Mouse (Mus musculus): ENCODE measurements at regions not wholly inside any gene's neighbourhood (a gene's known extent, or its start where the extent isn't known, plus 50 kb on each side); places are given as distances from the start of the nearest gene placed in this dataset.
A peak's percentile ranks its signal among the peaks of the same experiment; 100 is the strongest.

DNA sequence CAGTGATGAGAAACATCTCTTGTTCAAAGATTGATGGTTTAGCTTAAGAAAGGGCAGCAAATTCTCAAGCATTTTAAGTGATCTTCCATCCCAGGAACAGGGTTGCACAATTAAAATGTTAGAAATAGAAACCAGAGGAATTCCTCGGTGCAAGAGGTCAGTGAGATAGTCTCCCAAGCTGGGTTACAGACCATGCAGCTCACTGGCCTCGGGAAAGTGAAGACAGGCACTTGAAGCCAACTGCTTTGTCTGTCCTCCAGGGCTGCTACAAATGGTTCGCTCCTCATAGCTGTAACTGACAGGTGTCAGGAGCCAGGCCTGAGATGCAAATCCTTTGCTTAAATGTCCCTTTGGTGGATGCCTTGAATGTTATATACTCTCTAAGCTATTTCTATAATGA is 306.2 kb upstream of the Jag1 start:
- H3K9me3 ChIP-seq, result no peaks in the 10 kb centered on the region
- H3K27me3 ChIP-seq, result no peaks in the 10 kb centered on the region
- H3K27ac ChIP-seq (replicated peaks), result no peak overlapping the region
- no peak for ATAC-seq (ENCODE audit: low FRiP score, low read depth)
- H3K36me3 ChIP-seq, result no peaks in the 10 kb centered on the region
- WGBS, result 71% methylated on average over 3 of the region's 3 CpGs
- no peak overlapping the region for H3K4me2 ChIP-seq
- no peak overlapping the region for H3K4me3 ChIP-seq
- H3K9ac ChIP-seq, result no peak overlapping the region
- no peaks in the 10 kb centered on the region for H3K4me1 ChIP-seq (replicated peaks)

- no peak for ATAC-seq (ENCODE audit: low FRiP score, low read depth)
- Histone ChIP-seq H3K27ac (replicated peaks) (no peak overlapping the region), H3K4me1 (replicated peaks) (no peaks in the 10 kb centered on the region), H3K9ac (no peak overlapping the region), H3K4me3 (no peak overlapping the region), H3K36me3 (no peaks in the 10 kb centered on the region), H3K4me2 (no peak overlapping the region), H3K27me3 (no peaks in the 10 kb centered on the region), H3K9me3 (no peaks in the 10 kb centered on the region)
- 75% methylated on average over 4 of the region's 4 CpGs for WGBS
Measured at GRCm38 (mm10) chr2:137419678-137420077, 303.2 kb upstream of the Jag1 start.

DNA sequence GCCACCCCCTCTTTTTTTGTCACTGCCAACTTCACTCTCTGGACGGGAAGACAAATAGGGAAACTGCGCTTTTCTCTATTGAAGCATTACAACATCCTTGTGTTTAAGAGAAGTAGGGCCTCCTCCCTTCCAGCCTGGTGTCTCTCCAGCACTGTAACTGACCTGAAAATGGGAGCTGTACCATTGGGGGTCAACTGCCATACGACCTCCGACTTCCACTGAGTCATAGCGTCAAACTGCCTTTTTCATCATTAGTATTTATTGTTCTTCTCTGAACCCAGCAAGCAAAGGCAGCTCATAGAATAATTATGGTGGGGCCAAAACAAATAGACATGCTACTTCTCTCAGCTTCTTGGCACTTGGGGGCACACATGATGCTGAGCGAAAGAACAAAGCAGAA is 301.2 kb upstream of the Jag1 start:
- H3K9me3 ChIP-seq, result no peaks in the 10 kb centered on the region
- no peak overlapping the region for H3K4me2 ChIP-seq
- H3K36me3 ChIP-seq, result no peaks in the 10 kb centered on the region
- no peaks in the 10 kb centered on the region for H3K4me1 ChIP-seq (replicated peaks)
- H3K9ac ChIP-seq, result no peak overlapping the region
- no peaks in the 10 kb centered on the region for H3K27me3 ChIP-seq
- no peak overlapping the region for H3K27ac ChIP-seq (replicated peaks)
- ATAC-seq (ENCODE audit: low FRiP score, low read depth), result no peak
- WGBS, result 81% methylated on average over 6 of the region's 6 CpGs
- no peak overlapping the region for H3K4me3 ChIP-seq

DNA sequence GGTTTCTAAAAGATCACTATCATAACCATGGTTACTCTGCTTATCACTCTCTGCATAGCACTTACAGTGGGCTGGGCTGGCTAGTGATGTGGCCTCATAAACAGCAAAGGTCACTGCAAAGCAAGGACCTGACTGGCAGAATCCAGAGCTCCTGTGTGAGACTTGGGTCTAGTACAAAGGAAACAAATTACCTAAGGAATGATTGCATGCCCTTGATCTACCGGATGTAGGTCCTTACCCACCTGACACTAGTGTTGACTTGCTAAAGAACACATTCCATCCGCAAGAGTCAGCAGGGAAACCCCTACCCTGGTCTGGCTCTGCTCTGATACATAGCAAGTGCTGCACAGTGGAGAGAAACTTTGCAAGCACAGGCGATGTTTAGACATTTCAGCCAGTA is 297.0 kb upstream of the Jag1 start:
- Histone ChIP-seq H3K27ac (replicated peaks) (no peak overlapping the region), H3K4me3 (no peak overlapping the region), H3K9me3 (no peaks in the 10 kb centered on the region), H3K4me1 (replicated peaks) (no peaks in the 10 kb centered on the region), H3K4me2 (no peak overlapping the region), H3K36me3 (no peaks in the 10 kb centered on the region), H3K9ac (no peak overlapping the region), H3K27me3 (no peaks in the 10 kb centered on the region)
- ATAC-seq (ENCODE audit: low FRiP score, low read depth), result no peak
- 76% methylated on average over 3 of the region's 3 CpGs for WGBS

DNA sequence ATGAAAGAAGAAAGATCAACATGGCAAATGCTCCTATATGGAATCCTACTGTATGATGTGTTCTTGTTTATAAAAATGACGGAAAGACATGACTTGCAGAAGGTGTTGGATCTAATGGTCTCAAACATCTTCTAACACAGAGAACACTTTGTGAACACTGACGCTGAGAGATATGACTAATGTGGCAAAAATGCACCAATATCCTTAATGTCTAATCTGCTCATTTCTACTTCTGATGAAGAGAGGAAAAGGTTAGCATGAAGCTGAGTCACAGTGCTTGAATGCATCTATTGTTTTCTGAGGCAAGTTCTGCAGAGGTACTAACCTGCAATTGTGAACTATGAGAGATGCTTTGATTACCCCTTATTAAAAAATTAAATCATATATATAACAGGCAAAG is 293.2 kb upstream of the Jag1 start:
- WGBS, result 96% methylated on average over 2 of the region's 2 CpGs
- Histone ChIP-seq H3K9me3 (no peaks in the 10 kb centered on the region), H3K36me3 (no peaks in the 10 kb centered on the region), H3K4me2 (no peak overlapping the region), H3K9ac (no peak overlapping the region), H3K27ac (replicated peaks) (no peak overlapping the region), H3K4me3 (no peak overlapping the region), H3K27me3 (no peaks in the 10 kb centered on the region), H3K4me1 (replicated peaks) (no peaks in the 10 kb centered on the region)
- no peak for ATAC-seq (ENCODE audit: low FRiP score, low read depth)

DNA sequence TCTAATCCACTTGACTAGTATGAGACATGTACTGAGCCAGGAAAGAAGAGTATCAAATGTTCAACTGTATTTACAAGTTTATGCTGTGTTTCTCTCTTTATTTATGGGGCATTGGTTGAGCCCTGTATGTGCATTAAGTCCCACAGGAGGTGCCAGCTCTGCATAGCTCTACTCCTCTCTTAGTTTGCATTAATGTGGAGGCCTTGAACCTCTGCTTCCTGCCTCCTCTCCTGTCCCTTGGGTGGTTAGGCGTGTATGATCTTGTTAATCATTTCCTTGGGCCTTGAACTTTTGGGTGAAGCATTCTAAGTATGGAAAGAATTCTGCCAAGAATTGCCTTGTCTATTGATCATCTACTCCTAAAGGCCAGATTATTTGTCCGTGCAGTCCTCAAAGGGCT is 291.9 kb upstream of the Jag1 start:
- no peaks in the 10 kb centered on the region for H3K27me3 ChIP-seq
- WGBS, result 87% methylated on average over 2 of the region's 2 CpGs
- ATAC-seq (ENCODE audit: low FRiP score, low read depth), result no peak
- no peaks in the 10 kb centered on the region for H3K9me3 ChIP-seq
- no peak overlapping the region for H3K4me2 ChIP-seq
- H3K4me1 ChIP-seq (replicated peaks), result no peaks in the 10 kb centered on the region
- H3K27ac ChIP-seq (replicated peaks), result no peak overlapping the region
- no peaks in the 10 kb centered on the region for H3K36me3 ChIP-seq
- H3K9ac ChIP-seq, result no peak overlapping the region
- no peak overlapping the region for H3K4me3 ChIP-seq

GRCm38 (mm10) chr2:137393486-137393885 is 277.0 kb upstream of the Jag1 start:
- Histone ChIP-seq H3K4me2 (no peak overlapping the region), H3K27ac (replicated peaks) (no peak overlapping the region), H3K27me3 (no peaks in the 10 kb centered on the region), H3K36me3 (no peaks in the 10 kb centered on the region), H3K9me3 (no peaks in the 10 kb centered on the region), H3K4me3 (no peak overlapping the region), H3K9ac (no peak overlapping the region), H3K4me1 (replicated peaks) (no peaks in the 10 kb centered on the region)
- 61% methylated on average over 4 of the region's 4 CpGs for WGBS
- no peak for ATAC-seq (ENCODE audit: low FRiP score, low read depth)

DNA sequence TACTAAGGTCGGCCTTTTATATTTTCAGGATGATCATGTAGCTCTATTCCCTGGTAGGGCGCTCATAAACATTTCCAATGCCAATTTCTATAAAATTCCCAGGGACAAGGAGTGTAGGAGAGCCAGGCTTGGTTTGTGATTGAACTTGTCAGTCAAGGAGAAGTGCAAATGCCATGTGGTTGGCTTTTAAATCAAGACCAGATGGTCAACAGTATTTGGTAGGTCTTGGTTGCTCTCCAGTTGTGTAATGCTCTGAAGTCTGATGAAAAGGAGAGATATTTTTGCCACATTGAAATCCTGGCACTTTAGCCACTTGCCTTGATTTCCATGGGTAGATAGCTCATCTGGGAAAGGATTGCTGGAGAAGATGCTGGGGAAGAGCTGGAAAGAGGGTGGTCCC is 263.4 kb upstream of the Jag1 start:
- Histone ChIP-seq H3K27me3 (no peaks in the 10 kb centered on the region), H3K4me2 (no peak overlapping the region), H3K36me3 (no peaks in the 10 kb centered on the region), H3K9me3 (no peaks in the 10 kb centered on the region), H3K4me1 (replicated peaks) (no peaks in the 10 kb centered on the region), H3K4me3 (no peak overlapping the region), H3K9ac (no peak overlapping the region), H3K27ac (replicated peaks) (no peak overlapping the region)
- WGBS, result 91% methylated on average over 2 of the region's 2 CpGs
- ATAC-seq (ENCODE audit: low FRiP score, low read depth), result no peak

- Histone ChIP-seq H3K4me2 (no peak overlapping the region), H3K36me3 (no peaks in the 10 kb centered on the region), H3K4me3 (no peak overlapping the region), H3K27ac (replicated peaks) (no peak overlapping the region), H3K27me3 (no peaks in the 10 kb centered on the region), H3K4me1 (replicated peaks) (no peaks in the 10 kb centered on the region), H3K9ac (no peak overlapping the region), H3K9me3 (no peaks in the 10 kb centered on the region)
- 93% methylated on average over 5 of the region's 5 CpGs for WGBS
- no peak for ATAC-seq (ENCODE audit: low FRiP score, low read depth)
Measured at GRCm38 (mm10) chr2:137375346-137375745, 258.9 kb upstream of the Jag1 start.

DNA sequence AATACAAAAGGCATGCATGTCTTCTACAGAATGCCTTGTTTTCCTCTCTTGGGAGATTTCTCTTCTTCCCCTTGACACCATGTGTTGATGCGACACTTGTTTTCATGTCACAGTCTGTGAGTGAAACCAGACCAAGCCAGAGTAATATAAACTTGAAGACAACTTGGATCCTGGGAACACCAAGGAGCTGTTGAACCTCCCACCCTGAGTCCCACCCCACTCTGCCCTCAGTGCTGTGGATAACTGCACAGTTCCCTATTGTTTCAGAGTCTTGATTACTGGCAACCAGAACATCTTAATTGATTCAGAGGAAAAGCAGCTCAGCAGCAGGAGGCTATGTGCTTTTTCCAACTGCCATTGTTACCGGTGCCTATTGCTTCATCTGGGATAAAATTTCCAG is 254.6 kb upstream of the Jag1 start:
- ATAC-seq (ENCODE audit: low FRiP score, low read depth), result no peak
- Histone ChIP-seq H3K27ac (replicated peaks) (no peak overlapping the region), H3K9me3 (no peaks in the 10 kb centered on the region), H3K9ac (no peak overlapping the region), H3K4me1 (replicated peaks) (no peaks in the 10 kb centered on the region), H3K27me3 (no peaks in the 10 kb centered on the region), H3K4me2 (no peak overlapping the region), H3K4me3 (no peak overlapping the region), H3K36me3 (no peaks in the 10 kb centered on the region)
- WGBS, result 80% methylated on average over 2 of the region's 2 CpGs

- ATAC-seq (ENCODE audit: low FRiP score, low read depth), result no peak
- Histone ChIP-seq H3K9ac (no peak overlapping the region), H3K4me2 (no peak overlapping the region), H3K4me3 (no peak overlapping the region), H3K9me3 (no peaks in the 10 kb centered on the region), H3K27me3 (no peaks in the 10 kb centered on the region), H3K27ac (replicated peaks) (no peak overlapping the region), H3K36me3 (no peaks in the 10 kb centered on the region), H3K4me1 (replicated peaks) (no peaks in the 10 kb centered on the region)
- WGBS, result 80% methylated on average over 2 of the region's 2 CpGs
Measured at GRCm38 (mm10) chr2:137363006-137363405, 246.6 kb upstream of the Jag1 start.

DNA sequence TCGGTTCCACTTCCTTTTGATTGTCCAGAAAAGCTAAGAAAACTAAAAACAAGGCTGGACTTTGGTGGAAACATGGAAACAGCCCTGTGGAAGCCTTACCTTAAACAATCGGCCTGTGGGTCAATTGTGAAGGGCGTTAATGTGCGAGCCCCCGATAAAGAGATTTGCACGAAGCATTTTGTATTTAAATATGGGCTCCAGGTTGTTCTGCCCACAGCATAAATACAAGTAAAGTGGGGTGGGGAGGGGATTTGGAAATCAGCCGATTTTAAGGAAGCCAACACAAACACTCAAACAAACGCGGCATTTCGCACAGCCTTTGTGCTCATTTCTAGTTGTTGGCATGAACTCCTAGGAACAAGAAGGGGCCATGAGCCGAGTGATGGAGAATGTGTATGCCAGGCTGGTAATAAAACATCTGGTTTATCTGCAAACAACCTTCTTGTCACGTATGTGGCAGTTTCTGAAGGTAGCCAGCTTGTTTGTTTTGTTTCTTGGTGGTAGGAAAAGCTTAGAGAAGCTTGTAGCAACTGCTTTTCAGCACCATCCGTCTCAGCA is 240.8 kb upstream of the Jag1 start:
- peak overlapping the region; percentile 15; the same call in 1 of the 2 replicates for H3K4me2 ChIP-seq

GRCm38 (mm10) chr2:137343736-137344135 is 227.3 kb upstream of the Jag1 start:
- Histone ChIP-seq H3K4me2 (no peak overlapping the region), H3K9me3 (no peaks in the 10 kb centered on the region), H3K36me3 (no peaks in the 10 kb centered on the region), H3K4me3 (no peak overlapping the region), H3K9ac (no peak overlapping the region), H3K4me1 (replicated peaks) (no peaks in the 10 kb centered on the region), H3K27me3 (no peaks in the 10 kb centered on the region), H3K27ac (replicated peaks) (no peak overlapping the region)
- 69% methylated on average over 2 of the region's 2 CpGs for WGBS
- ATAC-seq (ENCODE audit: low FRiP score, low read depth), result no peak

More for the DNA sequence above, 240.8 kb upstream of the Jag1 start:
- no peaks in the 10 kb centered on the region for H3K9me3 ChIP-seq
- no peak overlapping the region for H3K27ac ChIP-seq (replicated peaks)
- no peaks in the 10 kb centered on the region for H3K27me3 ChIP-seq
- no peak overlapping the region for H3K4me3 ChIP-seq
- no peaks in the 10 kb centered on the region for H3K4me1 ChIP-seq (replicated peaks)
- H3K36me3 ChIP-seq, result no peaks in the 10 kb centered on the region
- ATAC-seq (ENCODE audit: low FRiP score, low read depth), result no peak
- WGBS, result 72% methylated on average over 13 of the region's 13 CpGs
- no peak overlapping the region for H3K9ac ChIP-seq
